Mouse (Mus musculus) kidney, adult 2 months (tissue): ENCODE data around the gene Zfpl1.

ENCODE experiments used
- CTCF ChIP-seq: fragments of 200-500 bp; conservative IDR thresholded peaks from 2 replicates; pipeline ENCODE4 v1.5.1; 2011; ENCODE audit warnings: low read depth, mild to moderate bottlenecking, control low read depth, low read length, moderate library complexity, mixed read lengths; ENCODE audit not compliant: insufficient read depth, insufficient read length
- POLR2A ChIP-seq: fragments of 200-500 bp; IDR thresholded peaks from one replicate; pipeline ENCODE4 v1.6.1; 2011; ENCODE audit warnings: low read depth, low read length, control low read depth

GRCm38 (mm10) chr19:6058966-6059365 is 25.8 kb downstream of the Zfpl1 start:
- TF ChIP-seq CTCF (no peak), POLR2A (no peak)
